Mouse (Mus musculus) MEL (cell line): ENCODE data around the gene Pacsin1.

Experiments used
- CTCF ChIP-seq, 3 experiments: IDR thresholded peaks in 2 of 3; conservative IDR thresholded peaks in 1 of 3; 2 replicates each; pipeline ENCODE4 v1.5.1; 2011 to 2012; ENCODE audit warnings: low read length in 3 of 3, low read depth in 2 of 3, mild to moderate bottlenecking in 2 of 3, improper control_type of control experiment in 1 of 3, inconsistent platforms in 1 of 3, mixed read lengths in 1 of 3, moderate library complexity in 1 of 3; ENCODE audit not compliant: control insufficient read depth in 1 of 3, insufficient read depth in 1 of 3, poor library complexity in 1 of 3, severe bottlenecking in 1 of 3
- EP300 ChIP-seq, 2 experiments: IDR thresholded peaks; 2 replicates each; pipeline ENCODE4 v1.6.1; 2011; ENCODE audit warnings: improper control_type of control experiment in 2 of 2, low read length in 2 of 2, low read depth in 1 of 2, mild to moderate bottlenecking in 1 of 2
- MAX ChIP-seq: IDR thresholded peaks from 2 replicates; pipeline ENCODE4 v1.6.1; 2011; ENCODE audit warnings: low read length, improper control_type of control experiment
- NRF1 ChIP-seq: IDR thresholded peaks from 2 replicates; pipeline ENCODE4 v1.6.1; 2014; ENCODE audit warnings: low read depth, mild to moderate bottlenecking, inconsistent platforms, low read length, improper control_type of control experiment, moderate library complexity; ENCODE audit not compliant: poor library complexity, insufficient read depth, severe bottlenecking
- POLR2A ChIP-seq, 2 experiments: IDR thresholded peaks; 2 replicates each; pipeline ENCODE4 v1.6.1; 2011 to 2012; ENCODE audit warnings: low read length in 2 of 2, mild to moderate bottlenecking in 2 of 2, control low read depth in 1 of 2, improper control_type of control experiment in 1 of 2, low read depth in 1 of 2, moderate library complexity in 1 of 2; ENCODE audit not compliant: control insufficient read depth in 1 of 2, insufficient read depth in 1 of 2, poor library complexity in 1 of 2
- TCF12 ChIP-seq: IDR thresholded peaks from 2 replicates; pipeline ENCODE4 v1.6.1; 2014; ENCODE audit warnings: low read depth, mild to moderate bottlenecking, inconsistent platforms, low read length, improper control_type of control experiment, moderate library complexity
- UBTF ChIP-seq: IDR thresholded peaks from 2 replicates; pipeline ENCODE4 v1.6.1; 2012; ENCODE audit warnings: low read depth, mild to moderate bottlenecking, inconsistent platforms, low read length, improper control_type of control experiment, moderate library complexity, borderline replicate concordance; ENCODE audit not compliant: insufficient read depth
- ZC3H11A ChIP-seq: IDR thresholded peaks from 2 replicates; pipeline ENCODE4 v1.6.1; 2012; ENCODE audit warnings: low read depth, mild to moderate bottlenecking, inconsistent platforms, low read length, improper control_type of control experiment
- ZKSCAN1 ChIP-seq: IDR thresholded peaks from 2 replicates; pipeline ENCODE4 v1.6.1; 2012; ENCODE audit warnings: low read depth, mild to moderate bottlenecking, inconsistent platforms, low read length, improper control_type of control experiment, moderate library complexity

- TF ChIP-seq CTCF (IDR thresholded peaks at IDR 0.05 in 2 of 3, conservative IDR thresholded peaks at IDR 0.05 in 1 of 3; ENCODE audit: control insufficient read depth in 1 of 3, insufficient read depth in 1 of 3, low read depth in 2 of 3, low read length in 3 of 3, poor library complexity in 1 of 3, severe bottlenecking in 1 of 3) = no peak
- TF ChIP-seq POLR2A (IDR thresholded peaks at IDR 0.05; ENCODE audit: control insufficient read depth in 1 of 2, insufficient read depth in 1 of 2, low read depth in 1 of 2, low read length in 2 of 2, poor library complexity in 1 of 2) = no peak
- no peak for TF ChIP-seq EP300 (IDR thresholded peaks at IDR 0.05; ENCODE audit: low read depth in 1 of 2, low read length in 2 of 2)
- no peak for TF ChIP-seq MAX
- TF ChIP-seq ZC3H11A = no peak
- TF ChIP-seq TCF12 = no peak
- no peak for TF ChIP-seq NRF1
- TF ChIP-seq ZKSCAN1 = no peak
- TF ChIP-seq UBTF = no peak
Measured at GRCm38 (mm10) chr17:27653253-27653959, 1.9 kb upstream of the Pacsin1 start.
